Mouse (Mus musculus) MEL (cell line): ENCODE results near the gene Syngr4. TPM values are rescaled to one million over a fixed set of nuclear protein-coding genes. Genes with fewer than 3 reads are reported as not detected.

Source experiments
- DNase-seq: peaks from one replicate; pipeline ENCODE4 v3.0.0; 2011; ENCODE audit warnings: low read depth, low spot score
- H3K27ac ChIP-seq: 2 replicates; pipeline ENCODE4 v1.5.1; 2012; ENCODE audit warnings: low read depth, mild to moderate bottlenecking, control low read depth, low read length, moderate library complexity; ENCODE audit not compliant: control insufficient read depth
- H3K27me3 ChIP-seq, 2 experiments: fragments of 150-350 bp in 1 of 2; sonication (generic) in 1 of 2; 2 replicates each; pipeline ENCODE4 v1.6.1; 2012; ENCODE audit warnings: low read length in 2 of 2, mild to moderate bottlenecking in 2 of 2, improper control_type of control experiment in 1 of 2, moderate library complexity in 1 of 2; ENCODE audit not compliant: insufficient read depth in 2 of 2, control insufficient read depth in 1 of 2
- H3K36me3 ChIP-seq, 2 experiments: 2 replicates each; pipeline ENCODE4 v1.6.1; 2012 to 2014; ENCODE audit warnings: low read length in 2 of 2, improper control_type of control experiment in 1 of 2, inconsistent platforms in 1 of 2, mild to moderate bottlenecking in 1 of 2; ENCODE audit not compliant: insufficient read depth in 2 of 2, control insufficient read depth in 1 of 2
- H3K4me1 ChIP-seq, 2 experiments: fragments of 150-350 bp in 1 of 2; sonication (generic) in 1 of 2; 2 replicates each; pipeline ENCODE4 v1.6.1; 2012; ENCODE audit warnings: low read length in 2 of 2, improper control_type of control experiment in 1 of 2, mild to moderate bottlenecking in 1 of 2; ENCODE audit not compliant: insufficient read depth in 2 of 2, control insufficient read depth in 1 of 2
- H3K4me3 ChIP-seq, 2 experiments: fragments of 150-350 bp in 1 of 2; sonication (generic) in 1 of 2; 2 replicates each; pipeline ENCODE4 v1.5.1; 2012; ENCODE audit warnings: low read depth in 2 of 2, low read length in 2 of 2, mild to moderate bottlenecking in 2 of 2, moderate library complexity in 2 of 2, control low read depth in 1 of 2, improper control_type of control experiment in 1 of 2; ENCODE audit not compliant: control insufficient read depth in 1 of 2, insufficient read depth in 1 of 2
- H3K79me2 ChIP-seq: 2 replicates; pipeline ENCODE4 v1.6.1; 2012; ENCODE audit warnings: mild to moderate bottlenecking, low read length, moderate library complexity; ENCODE audit not compliant: control insufficient read depth, poor library complexity, insufficient read depth
- H3K9ac ChIP-seq: 2 replicates; pipeline ENCODE4 v1.6.1; 2012; ENCODE audit warnings: low read depth, mild to moderate bottlenecking, control low read depth, low read length, moderate library complexity; ENCODE audit not compliant: control insufficient read depth, poor library complexity, severe bottlenecking
- H3K9me3 ChIP-seq: fragments of 150-350 bp; sonication (generic); replicated peaks from 2 replicates; pipeline ENCODE4 v1.6.1; 2012; ENCODE audit warnings: mild to moderate bottlenecking, low read length, improper control_type of control experiment, moderate library complexity; ENCODE audit not compliant: insufficient read depth
- BHLHE40 ChIP-seq: IDR thresholded peaks from 2 replicates; pipeline ENCODE4 v1.6.1; 2012; ENCODE audit warnings: low read depth, mild to moderate bottlenecking, inconsistent platforms, low read length, improper control_type of control experiment, borderline replicate concordance
- CHD2 ChIP-seq: IDR thresholded peaks from 2 replicates; pipeline ENCODE4 v1.6.1; 2011; ENCODE audit warnings: low read length, improper control_type of control experiment
- CTCF ChIP-seq, 3 experiments: IDR thresholded peaks in 2 of 3; conservative IDR thresholded peaks in 1 of 3; 2 replicates each; pipeline ENCODE4 v1.5.1; 2011 to 2012; ENCODE audit warnings: low read length in 3 of 3, low read depth in 2 of 3, mild to moderate bottlenecking in 2 of 3, improper control_type of control experiment in 1 of 3, inconsistent platforms in 1 of 3, mixed read lengths in 1 of 3, moderate library complexity in 1 of 3; ENCODE audit not compliant: control insufficient read depth in 1 of 3, insufficient read depth in 1 of 3, poor library complexity in 1 of 3, severe bottlenecking in 1 of 3
- E2F4 ChIP-seq: IDR thresholded peaks from 2 replicates; pipeline ENCODE4 v1.6.1; 2011; ENCODE audit warnings: low read depth, low read length, improper control_type of control experiment, borderline replicate concordance
- ELF1 ChIP-seq: IDR thresholded peaks from 2 replicates; pipeline ENCODE4 v1.6.1; 2014; ENCODE audit warnings: low read depth, mild to moderate bottlenecking, inconsistent platforms, low read length, improper control_type of control experiment, moderate library complexity
- EP300 ChIP-seq, 2 experiments: IDR thresholded peaks; 2 replicates each; pipeline ENCODE4 v1.6.1; 2011; ENCODE audit warnings: improper control_type of control experiment in 2 of 2, low read length in 2 of 2, low read depth in 1 of 2, mild to moderate bottlenecking in 1 of 2
- ETS1 ChIP-seq: IDR thresholded peaks from 2 replicates; pipeline ENCODE4 v1.6.1; 2012; ENCODE audit warnings: low read depth, mild to moderate bottlenecking, inconsistent platforms, low read length, improper control_type of control experiment, moderate library complexity
- GABPA ChIP-seq: IDR thresholded peaks from 2 replicates; pipeline ENCODE4 v1.6.1; 2012; ENCODE audit warnings: low read depth, mild to moderate bottlenecking, inconsistent platforms, low read length, improper control_type of control experiment, moderate library complexity
- GATA1 ChIP-seq: IDR thresholded peaks from 2 replicates; pipeline ENCODE4 v1.6.1; 2011; ENCODE audit warnings: low read depth, low read length, improper control_type of control experiment
- JUND ChIP-seq: IDR thresholded peaks from 2 replicates; pipeline ENCODE4 v1.6.1; 2011; ENCODE audit warnings: low read depth, mild to moderate bottlenecking, improper control_type of control experiment, low read length
- KAT2A ChIP-seq: conservative IDR thresholded peaks from 2 replicates; pipeline ENCODE4 v1.6.1; 2012; ENCODE audit warnings: low read depth, low read length, improper control_type of control experiment, inconsistent platforms
- MAFK ChIP-seq: IDR thresholded peaks from 2 replicates; pipeline ENCODE4 v1.6.1; 2011; ENCODE audit warnings: low read depth, mild to moderate bottlenecking, low read length, improper control_type of control experiment, borderline replicate concordance
- MAX ChIP-seq: IDR thresholded peaks from 2 replicates; pipeline ENCODE4 v1.6.1; 2011; ENCODE audit warnings: low read length, improper control_type of control experiment
- MAZ ChIP-seq: IDR thresholded peaks from 2 replicates; pipeline ENCODE4 v1.6.1; 2012; ENCODE audit warnings: low read depth, mild to moderate bottlenecking, inconsistent platforms, low read length, improper control_type of control experiment
- MEF2A ChIP-seq: IDR thresholded peaks from 2 replicates; pipeline ENCODE4 v1.6.1; 2014; ENCODE audit warnings: low read depth, mild to moderate bottlenecking, inconsistent platforms, low read length, improper control_type of control experiment; ENCODE audit not compliant: poor library complexity, insufficient replicate concordance, severe bottlenecking; ENCODE audit errors: extremely low read depth
- MXI1 ChIP-seq: IDR thresholded peaks from 2 replicates; pipeline ENCODE4 v1.6.1; 2011; ENCODE audit warnings: mild to moderate bottlenecking, low read depth, low read length, improper control_type of control experiment
- MYB ChIP-seq: IDR thresholded peaks from 2 replicates; pipeline ENCODE4 v1.6.1; 2011; ENCODE audit warnings: mild to moderate bottlenecking, low read depth, low read length, improper control_type of control experiment
- MYC ChIP-seq: IDR thresholded peaks from 2 replicates; pipeline ENCODE4 v1.6.1; 2011; ENCODE audit warnings: low read depth, mild to moderate bottlenecking, low read length, improper control_type of control experiment, moderate library complexity
- NELFE ChIP-seq: IDR thresholded peaks from 2 replicates; pipeline ENCODE4 v1.6.1; 2011; ENCODE audit warnings: low read depth, low read length, improper control_type of control experiment
- NRF1 ChIP-seq: IDR thresholded peaks from 2 replicates; pipeline ENCODE4 v1.6.1; 2014; ENCODE audit warnings: low read depth, mild to moderate bottlenecking, inconsistent platforms, low read length, improper control_type of control experiment, moderate library complexity; ENCODE audit not compliant: poor library complexity, insufficient read depth, severe bottlenecking
- POLR2A ChIP-seq, 2 experiments: IDR thresholded peaks; 2 replicates each; pipeline ENCODE4 v1.6.1; 2011 to 2012; ENCODE audit warnings: low read length in 2 of 2, mild to moderate bottlenecking in 2 of 2, control low read depth in 1 of 2, improper control_type of control experiment in 1 of 2, low read depth in 1 of 2, moderate library complexity in 1 of 2; ENCODE audit not compliant: control insufficient read depth in 1 of 2, insufficient read depth in 1 of 2, poor library complexity in 1 of 2
- POLR2AphosphoS2 ChIP-seq: IDR thresholded peaks from 2 replicates; pipeline ENCODE4 v1.6.1; 2011; ENCODE audit warnings: low read length, improper control_type of control experiment
- POLR2AphosphoS5 ChIP-seq: IDR thresholded peaks from 2 replicates; pipeline ENCODE4 v1.6.1; 2012; ENCODE audit warnings: low read depth, borderline replicate concordance, mild to moderate bottlenecking, inconsistent platforms, low read length, moderate library complexity, mixed read lengths
- RAD21 ChIP-seq: IDR thresholded peaks from 2 replicates; pipeline ENCODE4 v1.6.1; 2011; ENCODE audit warnings: mild to moderate bottlenecking, low read depth, low read length, improper control_type of control experiment
- RCOR1 ChIP-seq: IDR thresholded peaks from 2 replicates; pipeline ENCODE4 v1.6.1; 2012; ENCODE audit warnings: low read depth, mild to moderate bottlenecking, inconsistent platforms, low read length, improper control_type of control experiment
- SIN3A ChIP-seq: IDR thresholded peaks from 2 replicates; pipeline ENCODE4 v1.6.1; 2012; ENCODE audit warnings: low read length, improper control_type of control experiment, inconsistent platforms
- SMC3 ChIP-seq: IDR thresholded peaks from 2 replicates; pipeline ENCODE4 v1.6.1; 2011; ENCODE audit warnings: low read depth, low read length, improper control_type of control experiment
- TAL1 ChIP-seq: IDR thresholded peaks from 2 replicates; pipeline ENCODE4 v1.6.1; 2012; ENCODE audit warnings: mild to moderate bottlenecking, inconsistent platforms, low read length, moderate library complexity, mixed read lengths
- TBP ChIP-seq: IDR thresholded peaks from 2 replicates; pipeline ENCODE4 v1.8.0; 2011; ENCODE audit warnings: low read depth, low read length, improper control_type of control experiment
- USF1 ChIP-seq: IDR thresholded peaks from 2 replicates; pipeline ENCODE4 v1.6.1; 2014; ENCODE audit warnings: low read depth, mild to moderate bottlenecking, inconsistent platforms, low read length, improper control_type of control experiment, moderate library complexity
- USF2 ChIP-seq, 2 experiments: IDR thresholded peaks; 2 replicates each; pipeline ENCODE4 v1.6.1; 2011 to 2012; ENCODE audit warnings: improper control_type of control experiment in 2 of 2, low read length in 2 of 2, borderline replicate concordance in 1 of 2, inconsistent platforms in 1 of 2, low read depth in 1 of 2, mild to moderate bottlenecking in 1 of 2; ENCODE audit not compliant: insufficient read depth in 1 of 2
- ZC3H11A ChIP-seq: IDR thresholded peaks from 2 replicates; pipeline ENCODE4 v1.6.1; 2012; ENCODE audit warnings: low read depth, mild to moderate bottlenecking, inconsistent platforms, low read length, improper control_type of control experiment
- ZKSCAN1 ChIP-seq: IDR thresholded peaks from 2 replicates; pipeline ENCODE4 v1.6.1; 2012; ENCODE audit warnings: low read depth, mild to moderate bottlenecking, inconsistent platforms, low read length, improper control_type of control experiment, moderate library complexity
- ZMIZ1 ChIP-seq: IDR thresholded peaks from 2 replicates; pipeline ENCODE4 v1.6.1; 2012; ENCODE audit warnings: low read depth, mild to moderate bottlenecking, inconsistent platforms, low read length, improper control_type of control experiment, moderate library complexity
- ZNF384 ChIP-seq: IDR thresholded peaks from 2 replicates; pipeline ENCODE4 v1.6.1; 2012; ENCODE audit warnings: low read depth, mild to moderate bottlenecking, inconsistent platforms, low read length, improper control_type of control experiment
- polyA plus RNA-seq, 2 experiments: library from polyadenylated mRNA; stranded (reverse) in 1 of 2; unstranded in 1 of 2; fragments of >175 nt in 1 of 2; fragments of >200 nt in 1 of 2; gene quantifications; 2 replicates each; pipeline versions ENCODE4 v1.2.1 to v1.2.4; 2012; ENCODE audit warnings: low replicate concordance in 2 of 2, low read depth in 1 of 2; ENCODE audit not compliant: insufficient read length in 2 of 2, insufficient read depth in 1 of 2, missing spikeins in 1 of 2
- total RNA-seq: library from RNA; depleted of rRNA; stranded (reverse); fragments of 300-350 nt; gene quantifications from 2 replicates; pipeline ENCODE4 v1.2.3, GENCODE M21; 2012

Syngr4 gene
- total and polyA plus RNA-seq, 3 experiments = 0.46 to 1.1 TPM; not detected in 1

GRCm38 (mm10) chr7:45873061-45873947, 23.2 kb downstream of the Syngr4 start:
- Histone ChIP-seq H3K79me2 (peaks cover 11% of the 10 kb centered on the region), H3K9me3 (no peaks in the 10 kb centered on the region), H3K36me3 (peaks cover 2% of the 10 kb centered on the region in 2 experiments; a peak in 2 of 4 replicates), H3K27me3 (no peaks in the 10 kb centered on the region; a peak in 1 of 4 replicates), H3K27ac (peak overlapping the region; percentile 46), H3K9ac (peak overlapping the region; percentile 97), H3K4me1 (peaks cover 0 to 7% of the 10 kb centered on the region in 2 experiments; a peak in 2 of 4 replicates), H3K4me3 (peak overlapping the region; percentile 76 to 86)
- peak; percentile 53 for DNase-seq
- no peak; the same call in none of the 2 replicates for TF ChIP-seq NELFE
- TF ChIP-seq RAD21 = no peak
- TF ChIP-seq E2F4 = no peak
- no peak for TF ChIP-seq ETS1
- no peak; the same call in 1 of the 2 replicates for TF ChIP-seq POLR2AphosphoS2
- no peak for TF ChIP-seq GABPA
- TF ChIP-seq MAX = 0 out of 2 replicates have a peak, but pooled peaks have one; percentile 19
- TF ChIP-seq KAT2A = no peak
- TF ChIP-seq CTCF (IDR thresholded peaks at IDR 0.05 in 2 of 3, conservative IDR thresholded peaks at IDR 0.05 in 1 of 3; ENCODE audit: control insufficient read depth in 1 of 3, insufficient read depth in 1 of 3, low read depth in 2 of 3, low read length in 3 of 3, poor library complexity in 1 of 3, severe bottlenecking in 1 of 3) = peak in 1 of 3 experiments; percentile 21; a peak in 2 of 6 replicates
- TF ChIP-seq MYB = no peak
- TF ChIP-seq RCOR1 = no peak
- TF ChIP-seq ZKSCAN1 = no peak
- TF ChIP-seq ZC3H11A = no peak
- TF ChIP-seq GATA1 = no peak
- TF ChIP-seq USF2 (IDR thresholded peaks at IDR 0.05; ENCODE audit: borderline replicate concordance in 1 of 2, insufficient read depth in 1 of 2, low read depth in 1 of 2, low read length in 2 of 2) = no peak
- peak; percentile 58 for TF ChIP-seq MXI1
- no peak for TF ChIP-seq BHLHE40
- no peak for TF ChIP-seq ZMIZ1
- no peak for TF ChIP-seq MYC
- no peak for TF ChIP-seq POLR2AphosphoS5
- TF ChIP-seq USF1 = no peak
- 0 out of 4 replicates have a peak, but pooled peaks of 1 of the 2 experiments have one; percentile 11 for TF ChIP-seq EP300 (IDR thresholded peaks at IDR 0.05; ENCODE audit: low read depth in 1 of 2, low read length in 2 of 2)
- TF ChIP-seq MAZ = 0 out of 2 replicates have a peak, but pooled peaks have one; percentile 46
- TF ChIP-seq SMC3 = no peak
- TF ChIP-seq JUND = no peak
- TF ChIP-seq ZNF384 = no peak
- no peak for TF ChIP-seq MAFK
- TF ChIP-seq POLR2A (IDR thresholded peaks at IDR 0.05; ENCODE audit: control insufficient read depth in 1 of 2, insufficient read depth in 1 of 2, low read depth in 1 of 2, low read length in 2 of 2, poor library complexity in 1 of 2) = no peak; a peak in 2 of 4 replicates
- 0 out of 2 replicates have a peak, but pooled peaks have one; percentile 41 for TF ChIP-seq ELF1
- TF ChIP-seq TBP = 0 out of 2 replicates have a peak, but pooled peaks have one; percentile 20
- TF ChIP-seq SIN3A = peak; percentile 70; the same call in 1 of the 2 replicates
- no peak for TF ChIP-seq MEF2A
- no peak for TF ChIP-seq NRF1
- no peak for TF ChIP-seq CHD2
- no peak for TF ChIP-seq TAL1
